17 mouse cellular contexts compared by ENCODE assay signal in the genomic region with DNA sequence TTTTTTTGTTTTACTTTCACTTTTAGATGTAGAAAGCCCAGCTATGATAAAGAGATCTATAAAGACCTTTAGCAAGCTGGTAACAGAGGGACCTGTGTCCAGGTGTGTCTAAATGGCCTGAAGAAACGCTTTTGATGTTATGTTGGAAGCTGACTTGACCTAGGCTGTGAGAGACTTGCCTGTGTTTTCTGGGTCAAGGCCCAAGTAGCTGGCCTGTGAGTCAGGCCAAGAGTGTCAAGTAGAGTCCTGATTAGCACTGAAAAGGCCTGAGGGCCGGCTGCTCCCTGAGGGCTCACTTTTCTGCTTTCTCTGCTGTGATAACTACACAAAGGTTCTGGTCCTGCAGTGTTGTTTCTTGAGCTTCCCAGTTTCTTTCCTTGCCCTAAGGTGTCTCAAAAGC. TPM values are rescaled to one million over a fixed set of nuclear protein-coding genes. Genes with fewer than 3 reads are reported as not detected.
DNase-seq lines count a peak whose midpoint lies in the region; ATAC-seq and TF ChIP-seq lines count a peak whose summit lies in the region.
"Had no signal": no experiment of that assay in that cellular context is flagged by ENCODE, and none has a peak within 500 bp of the region (broad histone marks: within the 10 kb centered on the region; RNA-seq: fewer than 3 reads in every experiment).

No protein-coding gene starts in this region.

- TF ChIP-seq CTCF in lung, postnatal 0 days (IDR thresholded peaks at IDR 0.05), result no peak
- TF ChIP-seq CTCF in midbrain, postnatal 0 days (IDR thresholded peaks at IDR 0.05), result no peak

- H3K9ac ChIP-seq in heart, embryonic 13.5 days, result 0 out of 2 replicates have a peak overlapping the region, but pooled peaks have one; percentile 52
- H3K9ac ChIP-seq in lung, postnatal 0 days (replicated peaks; ENCODE audit: low read depth), result no peak overlapping the region
- no peak overlapping the region for H3K9ac ChIP-seq in midbrain, postnatal 0 days (replicated peaks; ENCODE audit: low read length, poor library complexity, severe bottlenecking)
- H3K9ac ChIP-seq in neural tube, embryonic 15.5 days (replicated peaks), result no peak overlapping the region
- H3K9ac ChIP-seq: hindbrain, embryonic 13.5 days; liver, embryonic 14.5 days; midbrain, embryonic 15.5 days had no signal

- H3K27ac ChIP-seq in heart, embryonic 13.5 days (replicated peaks), result no peak overlapping the region
- no peak overlapping the region for H3K27ac ChIP-seq in heart, embryonic 10.5 days
- H3K27ac ChIP-seq in lung, postnatal 0 days (ENCODE audit: low read length), result peak overlapping the region; percentile 78
- H3K27ac ChIP-seq in midbrain, postnatal 0 days (ENCODE audit: low read depth, low read length), result no peak overlapping the region
- no peak overlapping the region for H3K27ac ChIP-seq in neural tube, embryonic 15.5 days (replicated peaks)
- H3K27ac ChIP-seq: embryonic facial prominence, embryonic 10.5 days; heart, adult 2 months; hindbrain, embryonic 13.5 days; liver, embryonic 14.5 days; midbrain, embryonic 15.5 days; stomach, postnatal 0 days had no signal

- peaks cover 18% of the 10 kb centered on the region for H3K36me3 ChIP-seq in heart, embryonic 13.5 days
- peaks cover 26% of the 10 kb centered on the region for H3K36me3 ChIP-seq in heart, embryonic 10.5 days
- peaks cover 3% of the 10 kb centered on the region; the same call in 1 of the 2 replicates for H3K36me3 ChIP-seq in lung, postnatal 0 days (ENCODE audit: insufficient read depth, low read length)
- H3K36me3 ChIP-seq in midbrain, postnatal 0 days (ENCODE audit: insufficient read depth, low read length), result peaks cover 11% of the 10 kb centered on the region
- H3K36me3 ChIP-seq in neural tube, embryonic 15.5 days, result peaks cover 23% of the 10 kb centered on the region

- H3K4me3 ChIP-seq in heart, embryonic 13.5 days, result no peak overlapping the region
- no peak overlapping the region for H3K4me3 ChIP-seq in heart, embryonic 10.5 days
- H3K4me3 ChIP-seq in lung, postnatal 0 days (ENCODE audit: low read depth, low read length), result no peak overlapping the region
- H3K4me3 ChIP-seq in midbrain, postnatal 0 days (ENCODE audit: low read depth, low read length), result no peak overlapping the region
- H3K4me3 ChIP-seq in neural tube, embryonic 15.5 days (replicated peaks), result no peak overlapping the region
- H3K4me3 ChIP-seq: embryonic facial prominence, embryonic 10.5 days; heart, adult 2 months; hindbrain, embryonic 13.5 days; midbrain, embryonic 15.5 days had no signal

- no peak for ATAC-seq in heart, embryonic 13.5 days (ENCODE audit: extremely low read depth, insufficient number of reproducible peaks, low FRiP score, low TSS enrichment)
- ATAC-seq in lung, postnatal 0 days, result no peak
- ATAC-seq in midbrain, postnatal 0 days (ENCODE audit: low FRiP score), result no peak
- ATAC-seq in neural tube, embryonic 15.5 days (ENCODE audit: low FRiP score), result no peak
- ATAC-seq: midbrain, embryonic 15.5 days had no signal

- H3K9me3 ChIP-seq in heart, embryonic 13.5 days, result no peaks in the 10 kb centered on the region
- H3K9me3 ChIP-seq in heart, embryonic 10.5 days, result no peaks in the 10 kb centered on the region
- no peaks in the 10 kb centered on the region for H3K9me3 ChIP-seq in lung, postnatal 0 days (ENCODE audit: low read length)
- H3K9me3 ChIP-seq in midbrain, postnatal 0 days (ENCODE audit: low read length), result no peaks in the 10 kb centered on the region
- no peaks in the 10 kb centered on the region for H3K9me3 ChIP-seq in neural tube, embryonic 15.5 days (replicated peaks)
- H3K9me3 ChIP-seq: embryonic facial prominence, embryonic 10.5 days; hindbrain, embryonic 13.5 days; midbrain, embryonic 15.5 days had no signal

- H3K4me1 ChIP-seq in heart, embryonic 13.5 days, result peaks cover 26% of the 10 kb centered on the region
- H3K4me1 ChIP-seq in heart, embryonic 10.5 days, result peaks cover 12% of the 10 kb centered on the region
- peaks cover 5% of the 10 kb centered on the region; the same call in 1 of the 2 replicates for H3K4me1 ChIP-seq in lung, postnatal 0 days (ENCODE audit: insufficient read depth, low read depth, low read length)
- H3K4me1 ChIP-seq in midbrain, postnatal 0 days (ENCODE audit: insufficient read depth, low read length), result 0 out of 2 replicates have a peak, but pooled peaks cover 3% of the 10 kb centered on the region
- peaks cover 17% of the 10 kb centered on the region for H3K4me1 ChIP-seq in neural tube, embryonic 15.5 days

- no peak for DNase-seq in heart, embryonic 10.5 days (ENCODE audit: low spot score)
- peak; percentile 18 for DNase-seq in lung, postnatal 0 days (ENCODE audit: low spot score)
- no peak for DNase-seq in lung, postnatal 10 days
- DNase-seq in adrenal gland, adult 8-10 months, result peak; percentile 46
- DNase-seq in lung, postnatal 25 days (ENCODE audit: low spot score), result peak; percentile 18
- DNase-seq in midbrain, postnatal 0 days (ENCODE audit: low spot score), result no peak
- DNase-seq: cerebellum, adult 8-10 months; heart, adult 2 months; kidney, postnatal 4 days; thymus, postnatal 36 days had no signal

- no peak for TF ChIP-seq EP300 in lung, postnatal 0 days (IDR thresholded peaks at IDR 0.05)

- H3K4me2 ChIP-seq in heart, embryonic 13.5 days, result no peak overlapping the region
- H3K4me2 ChIP-seq in lung, postnatal 0 days (replicated peaks; ENCODE audit: low read depth, low read length), result no peak overlapping the region
- no peak overlapping the region for H3K4me2 ChIP-seq in midbrain, postnatal 0 days (ENCODE audit: low read depth, low read length, poor library complexity, severe bottlenecking)
- no peak overlapping the region for H3K4me2 ChIP-seq in neural tube, embryonic 15.5 days
- H3K4me2 ChIP-seq: hindbrain, embryonic 13.5 days; midbrain, embryonic 15.5 days had no signal

- no peaks in the 10 kb centered on the region for H3K27me3 ChIP-seq in heart, embryonic 13.5 days (replicated peaks)
- peaks cover 11% of the 10 kb centered on the region for H3K27me3 ChIP-seq in heart, embryonic 10.5 days (ENCODE audit: insufficient read depth, poor library complexity, severe bottlenecking)
- H3K27me3 ChIP-seq in lung, postnatal 0 days (replicated peaks; ENCODE audit: insufficient read depth, low read length), result no peaks in the 10 kb centered on the region
- no peaks in the 10 kb centered on the region for H3K27me3 ChIP-seq in midbrain, postnatal 0 days (ENCODE audit: insufficient read depth, low read length)
- no peaks in the 10 kb centered on the region for H3K27me3 ChIP-seq in neural tube, embryonic 15.5 days (replicated peaks)
- H3K27me3 ChIP-seq: midbrain, embryonic 15.5 days had no signal

- 59% methylated on average over 2 of the region's 2 CpGs for WGBS in heart, embryonic 13.5 days
- 51% methylated on average over 2 of the region's 2 CpGs for WGBS in heart, embryonic 10.5 days
- WGBS in lung, postnatal 0 days, result 50% methylated on average over 2 of the region's 2 CpGs
- WGBS in midbrain, postnatal 0 days, result 75% methylated on average over 2 of the region's 2 CpGs
- WGBS in neural tube, embryonic 15.5 days, result 72% methylated on average over 2 of the region's 2 CpGs

RNA-seq across cellular contexts. Expression of gene Prkar2a, which starts 1.4 kb away (rescaled TPM):
- 25.6 and 26.8 TPM in 2 replicates for polyA plus RNA-seq in heart, embryonic 13.5 days (2015; fragmentation: Nextera tagmentation; extraction: Ambion mirVana)
- polyA plus RNA-seq in heart, embryonic 10.5 days (2016; fragmentation: Nextera tagmentation; extraction: Ambion mirVana), result 26.5 and 29.1 TPM in 2 replicates
- polyA plus RNA-seq in lung, postnatal 0 days (2015; fragmentation: Nextera tagmentation; extraction: Ambion mirVana), result 16.4 and 17.8 TPM in 2 replicates
- total RNA-seq in adrenal gland, adult 8-10 months (2022), result 10 to 100 TPM; 29.9 to 45.0 (median 33.7) TPM
- 107 and 137 TPM in 2 replicates for total RNA-seq in midbrain, postnatal 0 days (2014; rRNA removed)
- polyA plus RNA-seq in midbrain, postnatal 0 days (2015; fragmentation: Nextera tagmentation; extraction: Ambion mirVana), result 44.8 and 49.7 TPM in 2 replicates
- 50.6 and 59.5 TPM in 2 replicates for polyA plus RNA-seq in neural tube, embryonic 15.5 days (2015; fragmentation: Nextera tagmentation; extraction: Ambion mirVana)

RNA-seq across cellular contexts. Expression of gene Slc25a20, which starts 25.8 kb away (rescaled TPM):
- 67.9 and 73.0 TPM in 2 replicates for polyA plus RNA-seq in heart, embryonic 13.5 days (2015; fragmentation: Nextera tagmentation; extraction: Ambion mirVana)
- polyA plus RNA-seq in heart, embryonic 10.5 days (2016; fragmentation: Nextera tagmentation; extraction: Ambion mirVana), result 53.0 and 53.7 TPM in 2 replicates
- 58.7 and 60.2 TPM in 2 replicates for polyA plus RNA-seq in lung, postnatal 0 days (2015; fragmentation: Nextera tagmentation; extraction: Ambion mirVana)
- total RNA-seq in adrenal gland, adult 8-10 months (2022), result 100 to 1,000 TPM in 1 of 4 experiments, 10 to 100 TPM in 3; 71.4 to 108 (median 90.9) TPM
- total RNA-seq in midbrain, postnatal 0 days (2014; rRNA removed), result 32.5 and 50.8 TPM in 2 replicates
- 44.4 and 45.4 TPM in 2 replicates for polyA plus RNA-seq in midbrain, postnatal 0 days (2015; fragmentation: Nextera tagmentation; extraction: Ambion mirVana)
- polyA plus RNA-seq in neural tube, embryonic 15.5 days (2015; fragmentation: Nextera tagmentation; extraction: Ambion mirVana), result 41.4 and 49.4 TPM in 2 replicates

RNA-seq across cellular contexts. Expression of gene Arih2, which starts 38.5 kb away (rescaled TPM):
- 36.6 and 44.5 TPM in 2 replicates for polyA plus RNA-seq in heart, embryonic 13.5 days (2015; fragmentation: Nextera tagmentation; extraction: Ambion mirVana)
- 50.3 and 52.0 TPM in 2 replicates for polyA plus RNA-seq in heart, embryonic 10.5 days (2016; fragmentation: Nextera tagmentation; extraction: Ambion mirVana)
- polyA plus RNA-seq in lung, postnatal 0 days (2015; fragmentation: Nextera tagmentation; extraction: Ambion mirVana), result 31.1 and 33.2 TPM in 2 replicates
- total RNA-seq in adrenal gland, adult 8-10 months (2022), result 10 to 100 TPM; 53.4 to 73.7 (median 61.0) TPM
- 43.1 and 61.9 TPM in 2 replicates for total RNA-seq in midbrain, postnatal 0 days (2014; rRNA removed)
- 36.7 and 37.3 TPM in 2 replicates for polyA plus RNA-seq in midbrain, postnatal 0 days (2015; fragmentation: Nextera tagmentation; extraction: Ambion mirVana)
- polyA plus RNA-seq in neural tube, embryonic 15.5 days (2015; fragmentation: Nextera tagmentation; extraction: Ambion mirVana), result 44.4 and 47.3 TPM in 2 replicates

Comparison
In these comparisons a context has a peak if more than half of its experiments do, and no peak if none do; other contexts are left out.
1. DNase-seq: peak in lung, postnatal 0 days (single experiment), adrenal gland, adult 8-10 months (single experiment) and lung, postnatal 25 days (single experiment); none in heart, embryonic 10.5 days (single experiment), lung, postnatal 10 days (single experiment) and midbrain, postnatal 0 days (single experiment).